Mouse (Mus musculus): Measurements from ENCODE around the gene Arx. TPM values are rescaled to one million over a fixed set of nuclear protein-coding genes. Genes with fewer than 3 reads are reported as not detected.

Gene Arx
- polyA plus RNA-seq, 1 experiment from 2014 or later: 63.2 TPM

DNA sequence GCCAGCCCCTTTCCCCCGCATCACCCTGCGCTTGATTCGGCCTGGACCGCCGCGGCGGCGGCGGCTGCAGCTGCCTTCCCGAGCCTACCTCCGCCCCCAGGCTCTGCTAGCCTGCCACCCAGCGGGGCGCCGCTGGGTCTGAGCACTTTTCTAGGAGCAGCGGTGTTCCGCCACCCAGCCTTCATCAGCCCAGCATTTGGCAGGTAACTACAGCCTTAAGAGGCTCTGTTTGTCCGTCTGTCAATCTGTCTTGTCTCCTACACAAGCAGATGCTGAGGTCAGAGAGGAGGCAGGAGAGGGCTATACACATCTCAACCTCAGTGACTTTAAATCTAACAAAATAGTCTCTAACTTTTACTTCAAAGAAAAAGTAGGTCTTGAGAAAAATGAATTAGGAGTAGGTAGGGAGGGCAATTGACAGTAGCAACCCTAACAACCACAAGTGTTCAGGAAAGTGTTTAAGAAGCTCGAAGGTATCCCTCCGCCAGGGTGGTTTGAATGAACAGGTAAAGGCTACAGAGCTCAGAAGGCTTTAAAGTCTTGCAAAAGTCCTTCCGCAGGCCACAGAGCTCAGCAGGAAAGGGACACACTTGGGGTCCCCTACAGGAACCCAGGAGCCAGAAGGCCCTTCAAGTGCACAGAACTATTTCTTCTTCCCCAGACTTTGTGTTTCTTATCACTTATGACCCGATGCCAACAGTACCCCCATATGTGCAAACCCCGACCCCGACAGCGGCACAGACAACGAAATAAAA is 8.7 kb downstream of the Arx start:
- Histone ChIP-seq H3K27ac (peak overlapping the region; percentile 92), H3K4me2 (peak overlapping the region; percentile 61), H3K27me3 (0 out of 2 replicates have a peak, but pooled peaks cover 5% of the 10 kb centered on the region), H3K4me1 (peaks cover 26% of the 10 kb centered on the region), H3K9ac (peak overlapping the region; percentile 65), H3K9me3 (replicated peaks) (no peaks in the 10 kb centered on the region), H3K36me3 (ENCODE audit: poor library complexity, severe bottlenecking) (no peaks in the 10 kb centered on the region; the same call in 1 of the 2 replicates), H3K4me3 (peak overlapping the region; percentile 30)
- 26% methylated on average over 22 of the region's 25 CpGs for WGBS
- ATAC-seq: no peak

DNA sequence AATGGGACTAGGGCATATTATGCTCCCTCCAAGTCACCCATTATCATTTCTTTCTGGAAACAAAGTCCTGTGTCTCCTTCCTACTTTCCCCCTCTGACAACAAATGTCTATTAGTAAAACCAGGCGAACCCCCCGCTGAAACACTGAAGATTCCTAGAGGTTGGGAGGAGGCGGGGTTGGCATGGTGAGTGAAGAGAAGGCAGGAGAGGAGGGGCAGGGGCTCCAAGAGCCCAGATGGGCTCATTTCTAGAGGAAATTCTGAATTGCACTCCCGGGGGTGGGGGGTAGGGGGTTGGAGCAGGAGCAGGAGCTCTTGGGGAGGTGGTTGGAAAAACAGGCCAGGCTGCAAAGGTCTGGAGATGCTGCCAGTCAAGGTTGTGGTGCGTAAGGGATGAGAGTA is 9.6 kb downstream of the Arx start:
- 22% methylated on average over 5 of the region's 5 CpGs for WGBS
- H3K27me3 ChIP-seq: peaks cover 5% of the 10 kb centered on the region; the same call in 1 of the 2 replicates
- H3K27ac ChIP-seq: peak overlapping the region; percentile 92
- peak overlapping the region; percentile 61 for H3K4me2 ChIP-seq
- ATAC-seq: peak; percentile 8; the same call in 1 of the 2 replicates
- no peaks in the 10 kb centered on the region for H3K9me3 ChIP-seq (replicated peaks)
- peak overlapping the region; percentile 32 for H3K4me3 ChIP-seq
- H3K4me1 ChIP-seq: peaks cover 35% of the 10 kb centered on the region
- H3K9ac ChIP-seq: peak overlapping the region; percentile 47
- H3K36me3 ChIP-seq (ENCODE audit: poor library complexity, severe bottlenecking): no peaks in the 10 kb centered on the region; the same call in 1 of the 2 replicates

DNA sequence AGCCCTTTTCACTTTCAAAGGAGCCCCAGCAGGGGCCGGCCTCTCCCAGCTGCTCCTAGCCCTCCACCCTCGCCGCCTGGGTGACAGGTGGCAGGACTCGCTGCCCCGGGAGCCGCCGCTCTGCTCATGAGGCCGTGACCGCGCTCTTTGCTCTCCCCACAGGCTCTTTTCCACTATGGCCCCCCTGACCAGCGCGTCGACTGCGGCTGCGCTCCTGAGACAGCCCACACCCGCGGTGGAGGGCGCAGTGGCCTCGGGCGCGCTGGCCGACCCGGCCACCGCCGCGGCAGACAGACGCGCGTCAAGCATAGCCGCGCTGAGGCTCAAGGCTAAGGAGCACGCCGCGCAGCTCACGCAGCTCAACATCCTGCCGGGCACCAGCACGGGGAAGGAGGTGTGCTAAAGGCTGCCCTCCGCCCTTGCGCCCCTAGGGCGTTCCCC is 10.8 kb downstream of the Arx start:
- H3K27ac ChIP-seq: peak overlapping the region; percentile 92
- ATAC-seq: 0 out of 2 replicates have a peak, but pooled peaks have one; percentile 5
- H3K27me3 ChIP-seq: peaks cover 5% of the 10 kb centered on the region; the same call in 1 of the 2 replicates

DNA sequence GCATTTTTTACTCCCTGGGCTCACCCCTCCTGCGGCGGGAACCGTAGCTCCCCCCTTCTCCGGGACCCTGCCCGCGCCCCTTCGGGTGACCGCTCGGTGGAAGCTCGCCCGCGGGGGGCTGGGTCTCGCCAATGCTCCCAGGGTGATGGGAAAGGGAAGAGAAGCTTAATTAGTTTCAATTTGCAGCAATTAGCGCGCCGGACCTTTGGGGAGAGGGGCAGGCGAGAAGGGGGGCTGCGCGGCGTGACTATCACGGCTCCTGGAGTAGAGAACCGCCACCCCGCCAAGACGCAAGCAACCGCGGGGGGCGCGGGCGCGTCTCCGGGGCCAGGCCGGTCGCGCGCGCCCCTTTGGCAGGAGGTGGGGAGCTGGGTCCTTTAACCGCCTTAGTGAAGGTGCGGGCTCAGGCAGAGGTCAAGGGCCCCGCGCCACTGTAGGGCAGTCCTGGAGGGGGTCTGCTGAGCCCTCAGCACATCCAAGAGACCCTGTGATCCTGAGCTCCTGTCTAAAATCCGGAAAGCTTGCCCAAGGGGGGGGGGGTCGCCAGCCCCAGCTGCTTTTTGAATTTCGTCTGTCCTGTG is 12.9 kb downstream of the Arx start:
- Histone ChIP-seq H3K4me3 (peak overlapping the region; percentile 26), H3K9ac (peak overlapping the region; percentile 52)
- ATAC-seq: peak; percentile 37

More for the DNA sequence above, 10.8 kb downstream of the Arx start:
- peak overlapping the region; percentile 61 for H3K4me2 ChIP-seq
- peak overlapping the region; percentile 68 for H3K9ac ChIP-seq
- 13% methylated on average over 22 of the region's 40 CpGs for WGBS
- no peaks in the 10 kb centered on the region for H3K9me3 ChIP-seq (replicated peaks)
- H3K36me3 ChIP-seq (ENCODE audit: poor library complexity, severe bottlenecking): no peaks in the 10 kb centered on the region; the same call in 1 of the 2 replicates
- H3K4me1 ChIP-seq: peaks cover 39% of the 10 kb centered on the region
- peak overlapping the region; percentile 32 for H3K4me3 ChIP-seq

DNA sequence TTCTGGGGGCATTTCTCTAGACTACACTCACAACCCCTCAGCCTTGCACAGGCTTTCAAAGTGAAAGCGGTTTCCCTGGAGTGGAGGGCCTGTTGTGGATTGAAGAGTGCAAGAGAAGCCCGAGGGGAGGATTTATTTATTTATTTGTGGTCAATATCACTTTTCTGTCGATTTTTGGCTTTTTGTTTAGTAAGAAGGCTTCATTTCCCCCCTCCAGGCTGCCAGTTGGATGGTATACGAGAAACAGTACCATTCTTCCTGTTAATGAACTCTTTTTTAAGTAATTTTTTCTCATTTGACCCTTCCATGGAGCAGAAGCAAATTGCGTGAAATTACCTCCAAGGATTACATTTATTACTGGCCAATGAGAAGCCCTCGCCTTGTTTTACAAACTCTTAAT is 13.5 kb downstream of the Arx start:
- Histone ChIP-seq H3K4me1 (peaks cover 36% of the 10 kb centered on the region), H3K9ac (peak overlapping the region; percentile 52), H3K27ac (peak overlapping the region; percentile 92), H3K27me3 (no peaks in the 10 kb centered on the region; the same call in 1 of the 2 replicates), H3K4me3 (no peak overlapping the region; the same call in 1 of the 2 replicates), H3K4me2 (peak overlapping the region; percentile 57), H3K9me3 (replicated peaks) (no peaks in the 10 kb centered on the region), H3K36me3 (ENCODE audit: poor library complexity, severe bottlenecking) (no peaks in the 10 kb centered on the region; the same call in 1 of the 2 replicates)
- WGBS: 18% methylated on average over 6 of the region's 6 CpGs
- ATAC-seq: 0 out of 2 replicates have a peak, but pooled peaks have one; percentile 3

More for the DNA sequence above, 12.9 kb downstream of the Arx start:
- no peaks in the 10 kb centered on the region for H3K9me3 ChIP-seq (replicated peaks)
- WGBS: 7% methylated on average over 39 of the region's 43 CpGs
- H3K4me1 ChIP-seq: peaks cover 39% of the 10 kb centered on the region
- peak overlapping the region; percentile 92 for H3K27ac ChIP-seq
- H3K4me2 ChIP-seq: peak overlapping the region; percentile 57
- no peaks in the 10 kb centered on the region; the same call in 1 of the 2 replicates for H3K36me3 ChIP-seq (ENCODE audit: poor library complexity, severe bottlenecking)
- peaks cover 3% of the 10 kb centered on the region; the same call in 1 of the 2 replicates for H3K27me3 ChIP-seq

DNA sequence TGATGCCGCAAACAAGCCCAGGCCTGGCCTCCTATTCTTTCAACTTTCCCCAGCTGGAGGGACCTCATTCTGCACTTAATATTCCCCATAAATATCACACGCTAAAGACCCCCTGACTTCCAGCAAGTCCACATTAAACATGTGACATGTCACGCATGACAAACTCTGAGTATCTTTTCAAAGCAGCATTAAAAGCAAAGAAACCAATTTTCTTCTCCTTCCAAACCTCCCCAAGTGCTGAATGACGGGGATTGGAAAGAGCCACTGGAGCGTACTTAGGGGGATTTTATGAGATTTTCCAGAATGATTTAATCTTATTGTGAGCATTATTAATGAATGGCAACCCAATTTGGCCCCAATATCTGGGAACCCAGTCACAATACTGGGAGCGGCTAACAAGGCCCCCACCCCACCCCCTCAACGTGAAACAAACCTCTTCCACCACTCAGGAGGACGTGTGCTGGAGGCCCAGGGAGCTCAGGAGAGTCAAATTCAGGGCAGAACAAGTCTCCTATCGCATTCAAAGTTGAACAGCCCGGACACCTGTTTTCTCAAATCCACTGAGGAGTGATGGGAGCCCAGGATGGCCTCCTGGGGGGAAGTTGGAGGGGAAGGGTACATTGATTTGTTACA is 14.1 kb downstream of the Arx start:
- 22% methylated on average over 10 of the region's 10 CpGs for WGBS
- Histone ChIP-seq H3K27me3 (no peaks in the 10 kb centered on the region; the same call in 1 of the 2 replicates), H3K4me1 (peaks cover 33% of the 10 kb centered on the region), H3K9me3 (replicated peaks) (no peaks in the 10 kb centered on the region), H3K36me3 (ENCODE audit: poor library complexity, severe bottlenecking) (no peaks in the 10 kb centered on the region; the same call in 1 of the 2 replicates), H3K27ac (peak overlapping the region; percentile 92), H3K4me2 (0 out of 2 replicates have a peak overlapping the region, but pooled peaks have one; percentile 57), H3K9ac (no peak overlapping the region), H3K4me3 (no peak overlapping the region)
- ATAC-seq: peak; percentile 39

DNA sequence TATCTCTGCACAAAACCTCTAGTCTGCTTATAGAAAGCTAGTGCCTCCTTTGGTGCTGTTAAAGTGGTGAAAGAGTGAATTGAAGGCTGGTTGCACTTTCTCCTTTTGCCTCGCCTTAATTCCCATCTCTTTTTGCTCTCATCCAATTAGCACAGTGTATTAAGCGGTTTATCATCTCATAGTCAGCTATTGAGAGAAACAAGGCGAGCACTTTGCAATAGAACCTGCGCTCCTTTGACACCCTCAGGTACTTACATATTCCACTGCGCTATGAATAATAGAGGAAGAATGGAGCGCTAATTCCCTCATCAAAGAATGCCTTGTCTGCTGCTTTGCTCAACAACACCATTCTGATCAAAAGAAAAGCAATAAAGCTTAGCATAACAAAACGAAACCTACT is 15.6 kb downstream of the Arx start:
- no peak overlapping the region for H3K4me2 ChIP-seq
- no peak overlapping the region for H3K9ac ChIP-seq
- H3K36me3 ChIP-seq (ENCODE audit: poor library complexity, severe bottlenecking): no peaks in the 10 kb centered on the region; the same call in 1 of the 2 replicates
- no peaks in the 10 kb centered on the region; the same call in 1 of the 2 replicates for H3K27me3 ChIP-seq
- peaks cover 35% of the 10 kb centered on the region for H3K4me1 ChIP-seq
- no peaks in the 10 kb centered on the region for H3K9me3 ChIP-seq (replicated peaks)
- peak; percentile 73 for ATAC-seq
- WGBS: 11% methylated on average over 7 of the region's 7 CpGs
- peak overlapping the region; percentile 92; the same call in 1 of the 2 replicates for H3K27ac ChIP-seq
- H3K4me3 ChIP-seq: no peak overlapping the region

DNA sequence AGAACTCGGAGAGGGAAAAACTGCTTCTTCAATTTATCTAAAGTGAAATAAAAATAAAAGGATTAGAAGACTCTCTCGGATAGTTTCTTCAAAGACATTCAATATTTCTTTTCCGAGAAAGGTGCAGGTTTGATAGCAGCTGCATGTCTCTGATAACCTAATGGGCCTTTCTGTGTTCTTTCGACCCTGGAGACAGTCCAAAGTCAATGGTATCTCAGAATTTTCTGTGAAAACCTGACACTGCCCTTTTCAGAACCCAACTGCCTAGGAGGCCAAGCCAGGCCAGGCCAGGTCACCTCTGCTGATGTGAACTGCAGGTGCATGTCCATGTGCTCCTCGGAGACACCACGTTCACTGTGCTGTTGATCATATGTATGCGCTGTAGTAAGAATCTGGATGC is 19.5 kb downstream of the Arx start:
- 88% methylated on average over 7 of the region's 7 CpGs for WGBS
- H3K9me3 ChIP-seq (replicated peaks): no peaks in the 10 kb centered on the region
- ATAC-seq: no peak
- H3K4me2 ChIP-seq: no peak overlapping the region
- H3K4me1 ChIP-seq: peaks cover 26% of the 10 kb centered on the region
- H3K27ac ChIP-seq: no peak overlapping the region
- H3K9ac ChIP-seq: no peak overlapping the region
- H3K27me3 ChIP-seq: 0 out of 2 replicates have a peak, but pooled peaks cover 3% of the 10 kb centered on the region
- H3K4me3 ChIP-seq: no peak overlapping the region
- H3K36me3 ChIP-seq (ENCODE audit: poor library complexity, severe bottlenecking): no peaks in the 10 kb centered on the region

DNA sequence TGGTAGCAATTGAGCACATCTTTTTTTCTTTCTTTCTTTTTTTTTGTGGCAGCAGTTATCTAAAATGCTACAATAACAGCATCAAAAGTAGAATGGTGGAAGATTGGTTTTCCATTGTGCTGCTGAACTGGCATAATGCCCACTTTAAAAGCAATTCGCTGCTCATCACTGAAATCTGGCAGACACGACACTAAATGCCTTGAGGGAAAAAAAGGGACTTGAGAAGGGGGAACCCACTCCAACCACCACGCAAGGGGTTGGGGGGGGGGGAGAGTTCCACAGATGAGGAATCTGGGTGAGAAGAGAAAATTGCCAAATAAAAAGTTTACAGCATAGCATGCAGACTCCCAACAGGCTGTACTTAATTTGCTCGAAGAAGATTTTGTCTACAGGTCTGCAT is 31.3 kb downstream of the Arx start:
- 0 out of 2 replicates have a peak, but pooled peaks cover 6% of the 10 kb centered on the region for H3K4me1 ChIP-seq
- no peaks in the 10 kb centered on the region for H3K27me3 ChIP-seq
- no peak overlapping the region for H3K9ac ChIP-seq
- H3K27ac ChIP-seq: no peak overlapping the region
- no peak overlapping the region for H3K4me3 ChIP-seq
- WGBS: 36% methylated on average over 4 of the region's 4 CpGs
- no peaks in the 10 kb centered on the region for H3K36me3 ChIP-seq (ENCODE audit: poor library complexity, severe bottlenecking)
- ATAC-seq: peak; percentile 58; the same call in 1 of the 2 replicates
- no peak overlapping the region for H3K4me2 ChIP-seq
- H3K9me3 ChIP-seq (replicated peaks): no peaks in the 10 kb centered on the region

DNA sequence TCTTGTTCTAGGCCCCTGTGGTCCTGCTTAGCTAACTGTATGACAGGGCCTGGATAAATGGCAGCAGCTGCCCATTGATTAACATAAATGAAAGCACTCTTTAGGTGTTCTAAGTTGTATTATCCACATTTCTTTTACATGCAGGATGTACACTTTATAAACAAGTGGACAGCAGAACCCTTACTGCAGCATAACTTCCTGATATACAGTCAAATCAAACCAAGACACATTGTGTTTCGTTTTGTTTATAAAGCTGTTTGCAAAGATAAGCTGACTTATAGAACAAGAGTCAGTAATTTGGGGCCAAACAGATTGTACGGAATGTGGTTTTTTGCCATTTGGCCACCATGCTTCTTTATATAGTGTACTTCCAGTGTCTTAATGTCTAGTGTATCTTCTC is 33.7 kb downstream of the Arx start:
- Histone ChIP-seq H3K4me3 (no peak overlapping the region), H3K36me3 (ENCODE audit: poor library complexity, severe bottlenecking) (no peaks in the 10 kb centered on the region), H3K27ac (no peak overlapping the region), H3K9ac (no peak overlapping the region), H3K27me3 (no peaks in the 10 kb centered on the region), H3K9me3 (replicated peaks) (no peaks in the 10 kb centered on the region), H3K4me1 (0 out of 2 replicates have a peak, but pooled peaks cover 6% of the 10 kb centered on the region), H3K4me2 (no peak overlapping the region)
- ATAC-seq: no peak
- 86% methylated on average over 2 of the region's 2 CpGs for WGBS

DNA sequence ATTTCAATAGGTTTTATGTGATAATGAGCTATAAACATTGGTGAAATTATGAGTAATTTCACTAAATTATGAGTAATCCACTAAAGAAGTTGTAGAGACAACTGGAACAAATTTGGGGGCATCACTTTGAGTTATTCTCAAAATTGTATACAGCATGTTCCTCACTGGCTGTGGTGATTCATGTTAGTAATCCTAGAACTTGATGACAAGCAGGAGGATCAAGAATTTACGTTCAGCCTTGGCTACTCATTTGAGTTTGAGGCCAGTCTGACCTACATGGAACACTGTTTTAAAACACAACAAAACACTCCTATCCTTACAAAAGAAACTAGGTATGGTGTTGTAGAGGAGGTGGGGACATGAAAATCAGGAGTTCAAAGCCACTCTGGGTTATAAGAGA is 35.1 kb downstream of the Arx start:
- Histone ChIP-seq H3K4me1 (0 out of 2 replicates have a peak, but pooled peaks cover 6% of the 10 kb centered on the region), H3K27me3 (no peaks in the 10 kb centered on the region), H3K4me3 (no peak overlapping the region), H3K27ac (no peak overlapping the region), H3K9ac (no peak overlapping the region), H3K9me3 (replicated peaks) (no peaks in the 10 kb centered on the region), H3K4me2 (no peak overlapping the region), H3K36me3 (ENCODE audit: poor library complexity, severe bottlenecking) (no peaks in the 10 kb centered on the region)
- WGBS: 81% methylated on average over 1 of the region's 1 CpGs
- no peak for ATAC-seq
